Mouse (Mus musculus) duodenum, adult 2 months (tissue): ENCODE results near the gene 2310003L06Rik. TPM values are rescaled to one million over a fixed set of nuclear protein-coding genes. Genes with fewer than 3 reads are reported as not detected.

ENCODE experiments used
- polyA plus RNA-seq: library from polyadenylated mRNA; depleted of rRNA; stranded (reverse); fragments of >200 nt; gene quantifications from 2 replicates; pipeline ENCODE4 v1.2.3, GENCODE M21; 2012; ENCODE audit warnings: low replicate concordance; rRNA removed

The 2310003L06Rik gene
- not detected in 2 replicates for polyA plus RNA-seq

DNA sequence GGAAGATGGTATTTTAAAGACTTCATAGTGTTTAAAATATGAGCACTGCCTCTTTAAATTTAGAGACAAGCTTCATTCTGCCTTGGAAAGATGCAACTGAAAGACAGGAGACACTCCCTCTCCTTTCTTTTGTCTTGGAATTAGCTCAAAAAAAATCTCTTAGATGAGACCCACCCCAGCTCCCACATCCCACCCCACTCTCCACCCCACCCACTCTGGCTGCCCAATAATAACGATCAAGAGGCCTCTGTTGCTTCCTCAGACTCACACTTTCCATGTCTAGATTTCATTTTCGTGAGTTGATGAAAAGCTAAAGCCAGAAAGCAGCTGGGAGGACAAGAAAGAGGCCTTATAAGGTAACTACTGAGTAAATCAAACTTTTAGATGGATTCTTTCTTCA lies at the start of gene 2310003L06Rik, which contains the start of gene Gm28434:
Gene 2310003L06Rik (plus strand): TSS at position 259 of the 400 bp plus-strand sequence.
Gene Gm28434 (plus strand): TSS at position 317 of the 400 bp plus-strand sequence.

DNA sequence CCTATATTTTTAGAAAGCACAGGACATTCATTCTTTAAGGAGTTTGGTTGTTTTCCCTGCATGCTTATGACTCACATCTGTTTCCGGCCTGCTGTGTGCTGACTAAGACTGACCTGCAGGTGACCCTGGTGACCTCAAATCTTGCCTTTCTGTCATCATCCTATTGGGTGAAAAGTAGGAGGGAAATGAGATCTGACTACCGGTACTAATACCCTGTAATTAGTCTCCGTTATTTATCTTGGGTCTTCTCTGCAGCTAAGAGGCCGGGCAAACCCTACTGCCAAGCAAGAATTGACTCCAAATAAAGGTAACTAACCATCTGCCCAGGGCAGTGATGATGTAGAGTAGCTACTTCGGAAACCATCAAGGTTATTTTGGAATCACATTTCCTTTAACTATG lies 43.9 kb upstream of the 2310003L06Rik start, which contains the start of gene Csn3:
Gene Csn3 (plus strand): TSS at position 208 of the 400 bp plus-strand sequence.

GRCm38 (mm10) chr5:87979139-87979538 lies 9.9 kb downstream of the 2310003L06Rik start, which contains the start of gene Cabs1:
Gene Cabs1 (plus strand): TSS chr5:87979439.

DNA sequence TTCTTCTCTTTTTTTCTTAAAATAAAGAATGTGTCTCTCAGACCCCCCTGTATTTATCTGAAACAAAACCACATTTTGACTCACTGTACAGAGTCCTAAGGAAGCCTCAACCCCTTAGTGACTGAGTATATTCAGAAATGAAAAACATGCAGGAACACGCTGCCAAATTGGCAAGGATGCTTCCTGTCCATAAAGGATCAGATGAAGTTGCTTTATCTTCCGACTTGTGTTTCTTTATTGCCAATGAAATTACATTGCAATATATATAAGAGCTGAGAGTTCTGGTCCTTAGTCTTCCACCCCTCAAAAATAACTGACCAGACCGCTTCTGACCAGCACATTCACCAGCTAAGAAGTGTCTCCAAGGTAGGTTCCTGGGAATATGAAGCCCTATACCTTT lies 33.0 kb downstream of the 2310003L06Rik start, which contains the start of gene Smr3a:
Gene Smr3a (plus strand): TSS at position 301 of the 400 bp plus-strand sequence.

Other genes with a start within 250 kb of the 2310003L06Rik start
- not detected in 2 replicates for gene Csn1s2a, start 194.9 kb upstream of the 2310003L06Rik start, polyA plus RNA-seq
- not detected in 2 replicates for gene Csn1s2b, start 161.4 kb upstream of the 2310003L06Rik start, polyA plus RNA-seq
- gene Prr27, start 143.8 kb upstream of the 2310003L06Rik start, polyA plus RNA-seq: not detected in 2 replicates
- not detected in 2 replicates for gene Odam, start 84.4 kb upstream of the 2310003L06Rik start, polyA plus RNA-seq
- gene Csn3, start 43.9 kb upstream of the 2310003L06Rik start, polyA plus RNA-seq: not detected in 2 replicates
- gene Gm28434, start 58 bp downstream of the 2310003L06Rik start, polyA plus RNA-seq: not detected in 2 replicates
- gene Cabs1, start 10.0 kb downstream of the 2310003L06Rik start, polyA plus RNA-seq: not detected in 2 replicates
- gene Smr3a, start 33.1 kb downstream of the 2310003L06Rik start, polyA plus RNA-seq: not detected in 2 replicates
- not detected in 2 replicates for gene Smr2, start 117.1 kb downstream of the 2310003L06Rik start, polyA plus RNA-seq
- not detected in 2 replicates for gene Gm11116, start 142.1 kb downstream of the 2310003L06Rik start, polyA plus RNA-seq
- gene Gm11115, start 184.6 kb downstream of the 2310003L06Rik start, polyA plus RNA-seq: not detected in 2 replicates